Mouse (Mus musculus): ENCODE results near the gene Tox4. TPM values are rescaled to one million over a fixed set of nuclear protein-coding genes. Genes with fewer than 3 reads are reported as not detected.

The Tox4 gene
- polyA plus RNA-seq, 1 experiment from 2014 or later, result 41.8 TPM

- Histone ChIP-seq H3K36me3 (no peaks in the 10 kb centered on the region), H3K4me1 (peaks cover 2% of the 10 kb centered on the region; the same call in 1 of the 2 replicates), H3K9ac (no peak overlapping the region), H3K9me3 (no peaks in the 10 kb centered on the region), H3K27me3 (0 out of 2 replicates have a peak, but pooled peaks cover 14% of the 10 kb centered on the region), H3K4me3 (no peak overlapping the region), H3K4me2 (no peak overlapping the region), H3K27ac (no peak overlapping the region)
- no peak for ATAC-seq (ENCODE audit: insufficient number of reproducible peaks, low FRiP score, low TSS enrichment, low read depth)
- WGBS, result 72% methylated on average over 6 of the region's 6 CpGs
Measured at GRCm38 (mm10) chr14:52339512-52339852, 60.5 kb downstream of the Tox4 start.

Other genes with a start within 250 kb of the Tox4 start
- not detected in 2 replicates for gene Olfr221, start 236.7 kb upstream of the Tox4 start, polyA plus RNA-seq (2015; fragmentation: Nextera tagmentation; extraction: Ambion mirVana)
- gene Hnrnpc, start 175.1 kb upstream of the Tox4 start, polyA plus RNA-seq (2015; fragmentation: Nextera tagmentation; extraction: Ambion mirVana), result 520 and 558 TPM in 2 replicates
- 55.9 and 59.3 TPM in 2 replicates for gene Rpgrip1, start 168.4 kb upstream of the Tox4 start, polyA plus RNA-seq (2015; fragmentation: Nextera tagmentation; extraction: Ambion mirVana)
- gene Supt16, start 81.7 kb upstream of the Tox4 start, polyA plus RNA-seq (2015; fragmentation: Nextera tagmentation; extraction: Ambion mirVana), result 47.4 and 51.4 TPM in 2 replicates
- 27.5 and 31.9 TPM in 2 replicates for gene Chd8, start 21.4 kb upstream of the Tox4 start, polyA plus RNA-seq (2015; fragmentation: Nextera tagmentation; extraction: Ambion mirVana)
- gene Rab2b, start 399 bp downstream of the Tox4 start, polyA plus RNA-seq (2015; fragmentation: Nextera tagmentation; extraction: Ambion mirVana), result 24.0 and 25.0 TPM in 2 replicates
- gene Mettl3, start 26.0 kb downstream of the Tox4 start, polyA plus RNA-seq (2015; fragmentation: Nextera tagmentation; extraction: Ambion mirVana), result 36.6 and 41.6 TPM in 2 replicates
- gene Sall2, start 49.6 kb downstream of the Tox4 start, polyA plus RNA-seq (2015; fragmentation: Nextera tagmentation; extraction: Ambion mirVana), result 13.3 and 15.2 TPM in 2 replicates
- gene Olfr1513, start 77.3 kb downstream of the Tox4 start, polyA plus RNA-seq (2015; fragmentation: Nextera tagmentation; extraction: Ambion mirVana), result not detected in 2 replicates
- gene Olfr1512, start 100.0 kb downstream of the Tox4 start, polyA plus RNA-seq (2015; fragmentation: Nextera tagmentation; extraction: Ambion mirVana), result not detected in 2 replicates
- gene Olfr1511, start 118.2 kb downstream of the Tox4 start, polyA plus RNA-seq (2015; fragmentation: Nextera tagmentation; extraction: Ambion mirVana), result not detected in 2 replicates
- gene Olfr1510, start 135.2 kb downstream of the Tox4 start, polyA plus RNA-seq (2015; fragmentation: Nextera tagmentation; extraction: Ambion mirVana), result not detected in 2 replicates
- gene Olfr1509, start 163.8 kb downstream of the Tox4 start, polyA plus RNA-seq (2015; fragmentation: Nextera tagmentation; extraction: Ambion mirVana), result not detected in 2 replicates
- not detected in 2 replicates for gene Olfr1508, start 188.3 kb downstream of the Tox4 start, polyA plus RNA-seq (2015; fragmentation: Nextera tagmentation; extraction: Ambion mirVana)
- 0.37 TPM in 1 of 2 replicates, not detected in the other for gene Olfr1507, start 216.6 kb downstream of the Tox4 start, polyA plus RNA-seq (2015; fragmentation: Nextera tagmentation; extraction: Ambion mirVana)